Mouse (Mus musculus): Measurements from ENCODE around the gene Fuca1. TPM values are rescaled to one million over a fixed set of nuclear protein-coding genes. Genes with fewer than 3 reads are reported as not detected.

The Fuca1 gene
- total RNA-seq (2023; ENCODE audit: inconsistent age) = 164 to 200 TPM (median 175 TPM) in 4 replicates

DNA sequence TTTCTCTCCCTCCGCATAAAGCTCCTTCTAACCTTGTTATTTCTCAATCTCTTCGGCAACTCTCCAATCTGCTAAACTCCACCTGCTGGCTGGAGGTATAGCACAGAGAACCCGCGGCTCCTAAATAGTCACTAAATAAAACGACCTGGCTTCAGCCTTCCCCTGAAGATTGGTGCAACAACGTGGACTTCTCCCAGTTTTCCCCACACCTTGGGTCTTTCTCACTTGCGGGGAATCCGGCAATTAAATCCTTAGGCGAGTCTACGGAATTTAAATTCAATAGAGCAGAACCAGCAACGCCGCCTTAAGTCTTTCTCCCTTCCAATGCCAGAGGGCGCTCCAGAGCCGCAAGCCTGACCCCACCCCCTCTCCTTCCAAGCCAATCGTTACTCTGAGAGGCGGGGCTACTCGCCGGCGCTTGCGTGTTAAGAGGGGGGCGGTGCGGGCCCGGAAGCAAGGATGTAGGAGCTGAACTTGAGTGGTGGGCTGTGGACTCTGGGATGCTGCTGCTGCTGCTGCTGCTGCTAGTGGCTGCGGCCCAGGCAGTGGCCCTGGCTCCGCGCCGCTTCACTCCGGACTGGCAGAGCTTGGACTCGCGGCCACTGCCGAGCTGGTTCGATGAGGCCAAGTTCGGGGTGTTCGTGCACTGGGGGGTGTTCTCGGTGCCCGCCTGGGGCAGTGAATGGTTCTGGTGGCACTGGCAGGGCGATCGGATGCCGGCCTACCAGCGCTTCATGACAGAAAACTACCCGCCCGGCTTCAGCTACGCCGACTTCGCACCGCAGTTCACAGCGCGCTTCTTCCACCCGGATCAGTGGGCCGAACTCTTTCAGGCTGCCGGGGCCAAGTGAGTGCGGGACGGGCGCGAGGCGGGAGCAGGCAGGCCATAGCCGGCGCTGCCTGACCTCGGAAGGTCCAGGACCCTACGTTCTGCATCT is at the start of gene Fuca1:
TSS of gene Fuca1 (plus strand) at position 432 of the 938 bp plus-strand sequence.

DNA sequence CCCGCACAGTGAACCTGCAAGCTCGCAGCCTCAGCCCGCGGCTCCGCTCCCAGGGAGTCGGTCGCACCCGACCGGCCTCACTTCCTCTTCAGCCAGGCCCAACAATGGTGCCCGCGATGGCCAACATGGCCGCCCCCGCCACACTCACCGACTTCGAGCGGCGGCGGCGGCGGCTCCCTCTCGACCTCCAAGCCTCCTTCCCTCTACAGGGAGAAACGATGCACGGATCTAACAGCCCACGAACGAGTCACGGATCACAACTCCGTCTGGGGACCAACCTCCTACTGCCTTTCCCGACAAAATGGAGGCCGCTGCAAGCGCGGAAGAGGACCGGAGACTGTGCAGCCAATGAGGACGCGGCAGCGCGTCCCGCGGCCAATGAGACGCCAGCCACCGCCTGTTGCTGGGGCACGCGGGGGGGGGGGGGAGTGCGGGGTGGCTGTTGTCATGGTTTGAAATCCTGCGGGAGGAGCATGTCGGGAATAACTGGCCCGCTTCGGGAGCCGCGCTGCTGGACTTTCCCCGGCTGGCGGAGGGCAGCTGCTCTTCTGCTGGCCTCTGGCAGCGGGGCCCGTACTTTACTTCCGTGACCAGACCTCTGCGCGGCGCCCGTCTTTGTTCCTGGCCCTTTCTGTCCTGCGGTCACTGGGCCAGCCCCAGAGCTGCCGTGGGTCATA is 46.9 kb upstream of the Fuca1 start, which contains the start of gene Pnrc2:
TSS of gene Pnrc2 (minus strand) at position 325 of the 677 bp plus-strand sequence.

DNA sequence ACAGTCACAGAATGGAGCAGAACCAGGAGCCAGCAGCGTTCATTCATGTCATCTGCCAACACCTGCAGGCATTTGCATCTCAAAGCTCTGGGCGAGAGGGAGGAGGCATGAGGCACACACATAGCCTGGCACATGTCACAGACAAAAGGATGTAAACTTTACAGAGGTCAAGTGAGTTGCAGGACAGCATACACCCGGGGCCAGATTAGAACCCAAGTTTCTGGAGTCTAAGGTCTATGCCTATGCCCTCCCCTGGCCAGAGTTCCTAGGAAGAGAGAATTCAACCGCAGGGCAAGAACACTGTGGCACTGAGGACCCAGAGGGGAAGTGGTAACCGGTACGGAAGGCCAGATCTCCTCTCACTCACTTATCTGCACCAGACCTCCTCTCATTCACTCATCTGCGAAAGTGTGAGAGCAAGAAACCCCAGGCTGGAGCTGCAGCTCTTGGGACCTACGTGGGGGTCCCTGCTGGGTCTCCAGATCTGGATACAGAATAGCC is 25.4 kb upstream of the Fuca1 start, which contains the start of gene Cnr2:
TSS of gene Cnr2 (plus strand) at position 324 of the 501 bp plus-strand sequence.

DNA sequence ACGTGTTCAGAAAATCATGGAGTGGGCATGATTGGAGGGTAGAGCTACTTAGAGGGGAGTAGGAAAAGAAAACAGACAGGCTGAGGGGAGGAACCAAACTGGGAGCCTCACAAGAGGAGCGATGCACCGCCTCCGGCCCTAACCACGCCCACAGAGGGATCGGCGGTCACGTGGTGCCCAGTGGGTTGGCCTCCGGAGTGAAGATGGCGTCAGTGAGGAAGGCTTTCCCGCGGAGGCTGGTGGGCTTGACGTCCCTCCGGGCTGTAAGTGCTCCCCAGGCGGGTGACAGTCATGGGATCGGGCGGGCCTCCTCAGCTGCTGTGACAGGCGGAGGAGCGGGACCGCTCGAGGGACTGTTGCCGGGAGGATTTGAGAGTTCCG is 25.7 kb downstream of the Fuca1 start, which contains the start of gene Hmgcl:
TSS of gene Hmgcl (plus strand) at position 171 of the 381 bp plus-strand sequence.

DNA sequence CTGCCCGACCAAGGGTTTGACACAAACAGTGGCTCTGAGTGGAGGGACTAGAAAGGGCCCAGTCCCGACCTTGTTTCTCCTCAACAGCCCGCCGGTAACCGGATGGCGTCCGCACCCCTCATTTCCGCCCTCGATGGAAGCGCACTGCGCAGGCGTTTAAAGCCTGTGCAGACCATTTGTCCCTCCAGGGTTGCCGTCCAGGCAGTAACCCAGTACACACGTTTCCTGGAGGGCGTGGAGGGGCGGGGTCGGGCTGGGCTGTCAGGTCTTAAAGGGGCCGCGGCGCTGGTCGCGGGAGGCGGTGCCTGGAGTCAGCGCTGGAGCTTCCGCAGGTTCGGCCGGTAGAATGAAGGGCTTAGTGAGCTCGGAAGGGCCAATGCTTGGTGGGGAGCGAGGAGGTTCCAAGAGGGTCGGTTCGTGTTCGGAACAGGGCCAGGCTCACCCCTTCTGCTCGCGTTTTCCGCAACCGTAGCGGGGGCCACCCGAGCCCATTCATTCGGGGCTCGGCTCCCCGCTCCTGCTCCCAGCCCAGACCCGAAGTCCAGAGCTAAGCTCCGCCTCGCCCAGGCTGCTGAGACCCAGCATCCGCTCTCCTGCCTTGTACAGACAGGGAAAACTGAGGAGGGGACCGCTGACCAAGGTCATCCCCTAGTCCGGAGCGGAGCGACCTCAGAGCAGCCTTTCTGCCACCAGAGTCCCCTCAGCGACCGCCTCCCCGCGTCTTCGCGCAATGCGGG is 43.1 kb downstream of the Fuca1 start, which contains the start of gene Gale:
TSS of gene Gale (plus strand) at position 271 of the 737 bp plus-strand sequence.

DNA sequence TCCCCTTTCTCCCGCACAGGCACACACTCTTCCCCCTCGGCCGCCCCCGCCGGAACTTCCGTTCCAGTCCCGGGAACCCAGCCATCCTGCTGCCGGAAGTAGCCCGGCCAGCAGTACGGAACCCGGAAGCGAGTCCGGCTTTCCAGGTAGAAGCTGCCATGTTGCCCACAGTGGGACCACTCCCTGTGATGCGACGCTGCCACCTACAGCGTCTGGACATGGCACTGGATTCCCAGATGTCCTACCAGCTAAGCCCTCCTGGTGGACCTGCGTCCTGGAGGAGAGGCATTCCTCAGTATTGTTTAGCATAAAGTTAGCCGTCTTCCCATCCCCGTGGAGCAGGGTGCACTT is 52.0 kb downstream of the Fuca1 start, which contains the start of gene Lypla2:
TSS of gene Lypla2 (minus strand) at position 71 of the 351 bp plus-strand sequence.

DNA sequence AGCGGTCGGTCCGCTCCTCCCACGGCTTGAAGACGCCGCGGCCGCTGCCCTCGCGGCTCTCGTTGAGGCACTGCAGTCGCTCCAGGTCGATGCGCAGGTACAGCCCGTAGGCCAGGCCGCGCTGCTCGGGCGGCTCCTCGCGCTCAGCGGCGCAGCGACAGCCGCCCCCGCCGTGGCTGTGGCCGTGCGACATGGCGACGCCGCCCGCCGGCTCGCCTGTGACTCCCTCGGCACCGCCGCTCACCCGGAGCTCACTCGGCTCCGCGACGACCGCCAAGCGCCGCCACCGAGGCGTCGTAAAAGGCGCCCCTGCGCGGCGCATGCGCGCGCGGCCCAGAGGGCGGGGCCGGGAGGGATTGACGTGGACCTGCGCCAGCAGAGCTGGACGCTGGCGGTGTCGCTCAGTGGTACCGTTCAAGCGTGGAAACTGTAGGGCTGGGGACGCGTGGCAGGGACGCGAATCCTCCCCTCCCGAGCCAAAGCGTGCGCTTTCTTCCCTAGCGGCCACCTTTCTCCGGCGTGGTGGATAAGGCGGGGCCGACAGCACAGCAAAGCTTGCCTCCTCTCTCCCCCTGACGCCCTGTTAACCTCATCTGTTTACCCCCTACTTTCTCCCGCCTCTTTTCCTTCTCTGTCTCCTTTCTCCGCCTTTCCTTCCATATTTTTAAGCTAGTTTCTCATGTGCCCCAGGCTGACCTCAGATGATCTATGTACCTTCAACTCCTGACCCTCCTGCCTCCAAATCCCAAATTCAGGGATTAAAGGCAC is 66.6 kb downstream of the Fuca1 start, which contains the start of gene Pithd1:
TSS of gene Pithd1 (minus strand) at position 322 of the 768 bp plus-strand sequence.

Other genes with a start within 250 kb of the Fuca1 start
- gene Ifnlr1, start 234.4 kb upstream of the Fuca1 start, total RNA-seq (2023; ENCODE audit: inconsistent age) = 0.32 to 0.58 TPM (median 0.38 TPM) in 4 replicates
- not detected in 4 replicates for gene Il22ra1, start 192.6 kb upstream of the Fuca1 start, total RNA-seq (2023; ENCODE audit: inconsistent age)
- not detected in 4 replicates for gene Myom3, start 161.0 kb upstream of the Fuca1 start, total RNA-seq (2023; ENCODE audit: inconsistent age)
- gene Srsf10, start 65.0 kb upstream of the Fuca1 start, total RNA-seq (2023; ENCODE audit: inconsistent age) = 189 to 215 TPM (median 192 TPM) in 4 replicates
- 128 to 150 TPM (median 142 TPM) in 4 replicates for gene Pnrc2, start 46.9 kb upstream of the Fuca1 start, total RNA-seq (2023; ENCODE audit: inconsistent age)
- 176 to 190 TPM (median 188 TPM) in 4 replicates for gene Cnr2, start 25.3 kb upstream of the Fuca1 start, total RNA-seq (2023; ENCODE audit: inconsistent age)
- gene Hmgcl, start 25.7 kb downstream of the Fuca1 start, total RNA-seq (2023; ENCODE audit: inconsistent age) = 24.4 to 35.4 TPM (median 29.7 TPM) in 4 replicates
- gene Gale, start 43.0 kb downstream of the Fuca1 start, total RNA-seq (2023; ENCODE audit: inconsistent age) = 7.4 to 11.9 TPM (median 8.9 TPM) in 4 replicates
- gene Lypla2, start 51.9 kb downstream of the Fuca1 start, total RNA-seq (2023; ENCODE audit: inconsistent age) = 98.8 to 111 TPM (median 104 TPM) in 4 replicates
- gene Pithd1, start 66.5 kb downstream of the Fuca1 start, total RNA-seq (2023; ENCODE audit: inconsistent age) = 33.1 to 38.4 TPM (median 36.6 TPM) in 4 replicates
- 40.5 to 41.9 TPM (median 41.1 TPM) in 4 replicates for gene Eloa, start 101.0 kb downstream of the Fuca1 start, total RNA-seq (2023; ENCODE audit: inconsistent age)
- 767 to 937 TPM (median 907 TPM) in 4 replicates for gene Rpl11, start 132.7 kb downstream of the Fuca1 start, total RNA-seq (2023; ENCODE audit: inconsistent age)
- 31.6 to 47.3 TPM (median 36.7 TPM) in 4 replicates for gene Id3, start 222.8 kb downstream of the Fuca1 start, total RNA-seq (2023; ENCODE audit: inconsistent age)

Data from B cell, adult (primary cell).